Mouse (Mus musculus) ES-CJ7 (cell line): Measurements from ENCODE around the gene Rnasel.
"Not testable (repeated sequence)": the region's sequence is repeated elsewhere in the genome, so short reads cannot be mapped to it uniquely, and the experiment has no call there.

Experiments used
- DNase-seq: peaks from one replicate; pipeline ENCODE4 v3.0.0; 2011; ENCODE audit warnings: low read depth, low spot score

The Rnasel gene

GRCm38 (mm10) chr1:153769571-153769970, 20.3 kb downstream of the Rnasel start:
- DNase-seq, result not testable (repeated sequence)

- no peak for DNase-seq
These were observed 21.0 kb downstream of the Rnasel start for GRCm38 (mm10) chr1:153769998-153770775.

GRCm38 (mm10) chr1:153770776-153771167, 21.5 kb downstream of the Rnasel start:
- DNase-seq, result no peak

- no peak for DNase-seq
These were observed 25.9 kb downstream of the Rnasel start for GRCm38 (mm10) chr1:153775174-153775573.

- no peak for DNase-seq
These were observed 27.0 kb downstream of the Rnasel start for GRCm38 (mm10) chr1:153776257-153776656.

- DNase-seq, result no peak
These were observed 29.0 kb downstream of the Rnasel start for GRCm38 (mm10) chr1:153778205-153778604.

GRCm38 (mm10) chr1:153783339-153783738, 34.1 kb downstream of the Rnasel start:
- no peak for DNase-seq

GRCm38 (mm10) chr1:153785608-153786007, 36.4 kb downstream of the Rnasel start:
- no peak for DNase-seq

GRCm38 (mm10) chr1:153790708-153791107, 41.5 kb downstream of the Rnasel start:
- DNase-seq, result no peak

GRCm38 (mm10) chr1:153794241-153794640, 45.0 kb downstream of the Rnasel start:
- no peak for DNase-seq

GRCm38 (mm10) chr1:153802691-153803090, 53.5 kb downstream of the Rnasel start:
- DNase-seq, result no peak

GRCm38 (mm10) chr1:153803530-153803929, 54.3 kb downstream of the Rnasel start:
- DNase-seq, result no peak

- peak; percentile 78 for DNase-seq
These were observed 58.3 kb downstream of the Rnasel start for GRCm38 (mm10) chr1:153807390-153807993.
